Mouse (Mus musculus): ENCODE measurements at regions not wholly inside any gene's neighbourhood (a gene's known extent, or its start where the extent isn't known, plus 50 kb on each side); places are given as distances from the start of the nearest gene placed in this dataset.

DNA sequence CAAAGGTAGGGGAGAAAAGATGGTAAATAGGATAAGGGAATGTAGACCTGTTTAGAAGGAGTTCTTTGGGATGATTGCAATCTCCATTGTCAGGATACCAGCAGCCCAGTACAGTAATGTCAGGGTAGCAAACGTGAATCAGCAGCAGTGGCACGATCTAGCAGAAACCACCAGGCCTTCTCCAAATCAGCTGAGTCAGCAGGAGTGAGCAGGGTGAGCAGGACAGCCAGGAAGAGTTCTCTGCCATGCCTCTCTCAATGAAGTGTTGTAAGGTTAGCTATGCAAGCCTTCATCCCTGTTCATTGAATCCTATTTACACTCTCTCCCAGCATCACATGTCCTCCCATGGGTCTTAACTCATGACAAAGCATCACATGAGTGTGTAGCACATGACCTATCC, 135.5 kb downstream of the Atp23 start:
- no peak for TF ChIP-seq FLI1 (IDR thresholded peaks at IDR 0.05; ENCODE audit: low read length)
- no peak for TF ChIP-seq GATA1 (IDR thresholded peaks at IDR 0.05; ENCODE audit: borderline replicate concordance, low read length)

All from megakaryocyte, embryonic 14.5 days (primary cell).